Mouse (Mus musculus): ENCODE measurements around the gene Ddx20.

DNA sequence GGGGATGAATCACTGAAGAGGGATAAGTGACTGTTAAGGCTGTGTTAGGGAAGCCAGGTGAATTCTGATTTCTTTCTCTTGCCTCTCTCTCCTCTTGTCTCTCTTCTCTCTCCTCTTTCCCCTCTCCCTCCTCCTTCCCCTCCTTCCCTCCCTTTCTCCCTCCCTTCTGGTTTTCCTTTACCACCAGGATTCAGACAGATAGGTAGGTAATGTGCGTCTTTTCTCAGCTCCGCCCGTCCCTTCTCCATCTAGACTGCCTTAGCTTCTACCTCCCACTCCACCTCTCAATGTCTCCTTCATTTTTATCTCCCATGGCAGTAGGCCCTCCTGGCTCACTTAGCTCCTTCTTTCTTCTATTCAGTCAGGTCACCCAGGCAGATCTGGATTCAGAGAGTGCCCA, 18.2 kb upstream of the Ddx20 start:
- TF ChIP-seq CTCF (IDR thresholded peaks at IDR 0.05; ENCODE audit: insufficient read depth, low read depth, low read length) (no peak), POLR2A (IDR thresholded peaks at IDR 0.05; ENCODE audit: insufficient read depth, low read depth, low read length) (no peak)
